Mouse (Mus musculus): Measurements from ENCODE around the gene Wbp2. TPM values are rescaled to one million over a fixed set of nuclear protein-coding genes. Genes with fewer than 3 reads are reported as not detected.

Wbp2 gene
- total RNA-seq, 2 experiments from 2014 or later, result 63.0 to 63.4 TPM

- DNase-seq (ENCODE audit: low spot score in 2 of 2), result no peak
These were observed 46.2 kb downstream of the Wbp2 start for GRCm38 (mm10) chr11:116040593-116040992.

DNA sequence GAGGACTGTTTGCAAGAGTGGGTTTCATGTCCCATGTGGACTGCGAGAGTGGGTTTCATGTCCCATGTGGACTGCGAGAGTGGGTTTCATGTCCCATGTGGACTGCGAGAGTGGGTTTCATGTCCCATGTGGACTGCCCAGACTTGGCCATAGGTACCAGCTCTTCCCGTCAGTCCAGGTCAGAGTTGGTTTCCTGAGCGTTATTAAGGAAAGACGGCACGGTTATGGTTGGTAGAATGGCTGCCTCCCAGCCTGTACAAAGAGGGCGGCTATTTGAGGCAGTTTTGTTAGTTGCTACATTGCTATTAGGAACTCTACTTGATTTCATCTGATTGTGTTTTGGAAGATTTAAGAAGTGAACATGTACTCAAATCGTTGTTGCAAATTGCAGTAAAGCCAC lies 49.0 kb downstream of the Wbp2 start:
- no peak for DNase-seq (ENCODE audit: low spot score in 2 of 2)

GRCm38 (mm10) chr11:116036671-116037070 lies 50.1 kb downstream of the Wbp2 start:
- DNase-seq (ENCODE audit: low spot score in 2 of 2), result no peak

- no peak for DNase-seq (ENCODE audit: low spot score in 2 of 2)
These were observed 52.2 kb downstream of the Wbp2 start for GRCm38 (mm10) chr11:116034584-116034983.

- DNase-seq (ENCODE audit: low spot score in 2 of 2), result peak in 1 of 2 experiments; percentile 43
These were observed 55.6 kb downstream of the Wbp2 start for GRCm38 (mm10) chr11:116030898-116031845.

GRCm38 (mm10) chr11:116030088-116030897 lies 56.5 kb downstream of the Wbp2 start, which contains the start of gene Unk:
Unk (plus strand) TSS chr11:116030322.
- peak; percentile 86 to 96 for DNase-seq (ENCODE audit: low spot score in 2 of 2)

- DNase-seq (ENCODE audit: low spot score in 2 of 2), result no peak
These were observed 57.5 kb downstream of the Wbp2 start for GRCm38 (mm10) chr11:116029086-116029865.

Other genes starting within 250 kb of the Wbp2 start
- gene Myo15b, start 228.6 kb downstream of the Wbp2 start, total RNA-seq (2021), result under 1 TPM; 0.37 to 0.60 TPM
- gene Smim5, start 187.0 kb downstream of the Wbp2 start, total RNA-seq (2021), result 10 to 100 TPM; 14.1 to 17.1 TPM
- gene Smim6, start 175.0 kb downstream of the Wbp2 start, total RNA-seq (2021), result under 1 TPM in 1 of 2 experiments, not detected in 1; 0.39 TPM
- 10 to 100 TPM; 25.1 to 25.7 TPM for gene Sap30bp, start 153.7 kb downstream of the Wbp2 start, total RNA-seq (2021)
- gene Recql5, start 153.5 kb downstream of the Wbp2 start, total RNA-seq (2021), result 10 to 100 TPM in 1 of 2 experiments, 1 to 10 TPM in 1; 8.6 to 12.9 TPM
- gene Itgb4, start 112.3 kb downstream of the Wbp2 start, total RNA-seq (2021), result 1 to 10 TPM; 5.1 to 6.2 TPM
- gene Galk1, start 74.3 kb downstream of the Wbp2 start, total RNA-seq (2021), result 10 to 100 TPM; 32.7 to 40.0 TPM
- 100 to 1,000 TPM; 383 to 437 TPM for gene H3f3b, start 59.0 kb downstream of the Wbp2 start, total RNA-seq (2021)
- 10 to 100 TPM; 25.9 to 26.0 TPM for gene Unk, start 56.7 kb downstream of the Wbp2 start, total RNA-seq (2021)
- 1 to 10 TPM; 1.1 to 2.0 TPM for gene Unc13d, start 9.0 kb downstream of the Wbp2 start, total RNA-seq (2021)
- gene Trim47, start 40.2 kb upstream of the Wbp2 start, total RNA-seq (2021), result 10 to 100 TPM; 48.1 to 48.8 TPM
- 1 to 10 TPM; 4.2 to 4.6 TPM for gene Trim65, start 44.1 kb upstream of the Wbp2 start, total RNA-seq (2021)
- 10 to 100 TPM; 47.0 to 50.6 TPM for gene Mrpl38, start 51.9 kb upstream of the Wbp2 start, total RNA-seq (2021)
- 10 to 100 TPM; 26.6 to 27.5 TPM for gene Fbf1, start 81.2 kb upstream of the Wbp2 start, total RNA-seq (2021)
- 10 to 100 TPM; 29.2 to 38.6 TPM for gene Ten1, start 111.9 kb upstream of the Wbp2 start, total RNA-seq (2021)
- gene Acox1, start 112.0 kb upstream of the Wbp2 start, total RNA-seq (2021), result 10 to 100 TPM; 45.6 to 47.5 TPM
- under 1 TPM; 0.41 to 0.47 TPM for gene Evpl, start 151.1 kb upstream of the Wbp2 start, total RNA-seq (2021)
- gene Srp68, start 187.2 kb upstream of the Wbp2 start, total RNA-seq (2021), result 10 to 100 TPM; 94.2 to 94.6 TPM
- under 1 TPM; 0.37 to 0.75 TPM for gene Galr2, start 193.9 kb upstream of the Wbp2 start, total RNA-seq (2021)
- gene Exoc7, start 220.2 kb upstream of the Wbp2 start, total RNA-seq (2021), result 10 to 100 TPM; 87.9 to 99.9 TPM
- gene Foxj1, start 248.4 kb upstream of the Wbp2 start, total RNA-seq (2021), result under 1 TPM; 0.29 to 0.31 TPM

All from gastrocnemius, postnatal 4 days (tissue).